Mouse (Mus musculus): ENCODE measurements around the gene Kif2c. TPM values are rescaled to one million over a fixed set of nuclear protein-coding genes. Genes with fewer than 3 reads are reported as not detected.

Kif2c gene
- polyA plus RNA-seq, 1 experiment, result 2.5 TPM

- Histone ChIP-seq H3K36me3 (ENCODE audit: control insufficient read depth, insufficient read depth, low read length) (no peaks in the 10 kb centered on the region), H3K4me1 (ENCODE audit: control insufficient read depth, insufficient read depth, insufficient read length) (peaks cover 22% of the 10 kb centered on the region; the same call in 1 of the 2 replicates), H3K27ac (ENCODE audit: insufficient read depth, low read length) (peak overlapping the region; percentile 72), H3K27me3 (ENCODE audit: control insufficient read depth, insufficient read depth, low read length) (no peaks in the 10 kb centered on the region), H3K4me3 (ENCODE audit: extremely low read depth, insufficient read depth, insufficient read length) (peak overlapping the region; percentile 75)
- 8% methylated on average over 10 of the region's 10 CpGs for WGBS
- no peak for DNase-seq (ENCODE audit: low read depth in 1 of 2, low spot score in 2 of 2)
- no peak for TF ChIP-seq POLR2A (IDR thresholded peaks at IDR 0.05; ENCODE audit: low read depth, low read length)
Measured at GRCm38 (mm10) chr4:117120052-117120444, 62.4 kb downstream of the Kif2c start.

GRCm38 (mm10) chr4:117119636-117120035 is 62.8 kb downstream of the Kif2c start:
- DNase-seq (ENCODE audit: low read depth in 1 of 2, low spot score in 2 of 2), result no peak
- TF ChIP-seq CTCF (IDR thresholded peaks at IDR 0.05; ENCODE audit: extremely low read depth, insufficient read depth, insufficient read length, insufficient replicate concordance), result no peak
- no peak for TF ChIP-seq POLR2A (IDR thresholded peaks at IDR 0.05; ENCODE audit: low read depth, low read length)
- Histone ChIP-seq H3K27me3 (ENCODE audit: control insufficient read depth, insufficient read depth, low read length) (no peaks in the 10 kb centered on the region), H3K27ac (ENCODE audit: insufficient read depth, low read length) (no peak overlapping the region), H3K36me3 (ENCODE audit: control insufficient read depth, insufficient read depth, low read length) (no peaks in the 10 kb centered on the region), H3K4me1 (ENCODE audit: control insufficient read depth, insufficient read depth, insufficient read length) (peaks cover 18% of the 10 kb centered on the region; the same call in 1 of the 2 replicates), H3K4me3 (ENCODE audit: extremely low read depth, insufficient read depth, insufficient read length) (peak overlapping the region; percentile 75; the same call in 1 of the 2 replicates)
- 86% methylated on average over 5 of the region's 5 CpGs for WGBS

GRCm38 (mm10) chr4:117117931-117118330 is 64.5 kb downstream of the Kif2c start:
- TF ChIP-seq CTCF (IDR thresholded peaks at IDR 0.05; ENCODE audit: extremely low read depth, insufficient read depth, insufficient read length, insufficient replicate concordance) (no peak), POLR2A (IDR thresholded peaks at IDR 0.05; ENCODE audit: low read depth, low read length) (no peak)
- 96% methylated on average over 7 of the region's 7 CpGs for WGBS
- H3K27ac ChIP-seq (ENCODE audit: insufficient read depth, low read length), result no peak overlapping the region
- H3K4me3 ChIP-seq (ENCODE audit: extremely low read depth, insufficient read depth, insufficient read length), result no peak overlapping the region
- H3K4me1 ChIP-seq (ENCODE audit: control insufficient read depth, insufficient read depth, insufficient read length), result peaks cover 2% of the 10 kb centered on the region; the same call in 1 of the 2 replicates
- H3K27me3 ChIP-seq (ENCODE audit: control insufficient read depth, insufficient read depth, low read length), result no peaks in the 10 kb centered on the region
- no peak for DNase-seq (ENCODE audit: low read depth in 1 of 2, low spot score in 2 of 2)
- no peaks in the 10 kb centered on the region for H3K36me3 ChIP-seq (ENCODE audit: control insufficient read depth, insufficient read depth, low read length)

GRCm38 (mm10) chr4:117115592-117115991 is 66.8 kb downstream of the Kif2c start:
- no peak for DNase-seq (ENCODE audit: low read depth in 1 of 2, low spot score in 2 of 2)
- WGBS, result 84% methylated on average over 5 of the region's 5 CpGs
- no peak for TF ChIP-seq CTCF (IDR thresholded peaks at IDR 0.05; ENCODE audit: extremely low read depth, insufficient read depth, insufficient read length, insufficient replicate concordance)
- TF ChIP-seq POLR2A (IDR thresholded peaks at IDR 0.05; ENCODE audit: low read depth, low read length), result no peak

GRCm38 (mm10) chr4:117113237-117113636 is 69.2 kb downstream of the Kif2c start:
- Histone ChIP-seq H3K27me3 (ENCODE audit: control insufficient read depth, insufficient read depth, low read length) (no peaks in the 10 kb centered on the region), H3K4me3 (ENCODE audit: extremely low read depth, insufficient read depth, insufficient read length) (no peak overlapping the region), H3K27ac (ENCODE audit: insufficient read depth, low read length) (no peak overlapping the region), H3K36me3 (ENCODE audit: control insufficient read depth, insufficient read depth, low read length) (no peaks in the 10 kb centered on the region), H3K4me1 (ENCODE audit: control insufficient read depth, insufficient read depth, insufficient read length) (no peaks in the 10 kb centered on the region)
- WGBS, result 93% methylated on average over 1 of the region's 1 CpGs
- no peak for DNase-seq (ENCODE audit: low read depth in 1 of 2, low spot score in 2 of 2)
- no peak for TF ChIP-seq POLR2A (IDR thresholded peaks at IDR 0.05; ENCODE audit: low read depth, low read length)
- TF ChIP-seq CTCF (IDR thresholded peaks at IDR 0.05; ENCODE audit: extremely low read depth, insufficient read depth, insufficient read length, insufficient replicate concordance), result no peak

More at GRCm38 (mm10) chr4:117115592-117115991, 66.8 kb downstream of the Kif2c start:
- H3K27me3 ChIP-seq (ENCODE audit: control insufficient read depth, insufficient read depth, low read length), result no peaks in the 10 kb centered on the region
- no peak overlapping the region for H3K4me3 ChIP-seq (ENCODE audit: extremely low read depth, insufficient read depth, insufficient read length)
- H3K36me3 ChIP-seq (ENCODE audit: control insufficient read depth, insufficient read depth, low read length), result no peaks in the 10 kb centered on the region
- H3K27ac ChIP-seq (ENCODE audit: insufficient read depth, low read length), result no peak overlapping the region
- no peaks in the 10 kb centered on the region; the same call in 1 of the 2 replicates for H3K4me1 ChIP-seq (ENCODE audit: control insufficient read depth, insufficient read depth, insufficient read length)

- DNase-seq (ENCODE audit: low read depth in 1 of 2, low spot score in 2 of 2), result no peak
- Histone ChIP-seq H3K27ac (ENCODE audit: insufficient read depth, low read length) (no peak overlapping the region), H3K27me3 (ENCODE audit: control insufficient read depth, insufficient read depth, low read length) (no peaks in the 10 kb centered on the region), H3K4me3 (ENCODE audit: extremely low read depth, insufficient read depth, insufficient read length) (no peak overlapping the region), H3K36me3 (ENCODE audit: control insufficient read depth, insufficient read depth, low read length) (no peaks in the 10 kb centered on the region), H3K4me1 (ENCODE audit: control insufficient read depth, insufficient read depth, insufficient read length) (no peaks in the 10 kb centered on the region)
- WGBS, result 77% methylated on average over 11 of the region's 11 CpGs
- TF ChIP-seq CTCF (IDR thresholded peaks at IDR 0.05; ENCODE audit: extremely low read depth, insufficient read depth, insufficient read length, insufficient replicate concordance) (no peak), POLR2A (IDR thresholded peaks at IDR 0.05; ENCODE audit: low read depth, low read length) (no peak)
Measured at GRCm38 (mm10) chr4:117110985-117111384, 71.5 kb downstream of the Kif2c start.

- H3K4me3 ChIP-seq (ENCODE audit: extremely low read depth, insufficient read depth, insufficient read length), result no peak overlapping the region
- WGBS, result 74% methylated on average over 13 of the region's 13 CpGs
- no peaks in the 10 kb centered on the region for H3K27me3 ChIP-seq (ENCODE audit: control insufficient read depth, insufficient read depth, low read length)
- no peak for TF ChIP-seq POLR2A (IDR thresholded peaks at IDR 0.05; ENCODE audit: low read depth, low read length)
- TF ChIP-seq CTCF (IDR thresholded peaks at IDR 0.05; ENCODE audit: extremely low read depth, insufficient read depth, insufficient read length, insufficient replicate concordance), result no peak
- no peaks in the 10 kb centered on the region for H3K36me3 ChIP-seq (ENCODE audit: control insufficient read depth, insufficient read depth, low read length)
- no peak overlapping the region for H3K27ac ChIP-seq (ENCODE audit: insufficient read depth, low read length)
- no peaks in the 10 kb centered on the region for H3K4me1 ChIP-seq (ENCODE audit: control insufficient read depth, insufficient read depth, insufficient read length)
- no peak for DNase-seq (ENCODE audit: low read depth in 1 of 2, low spot score in 2 of 2)
Measured at GRCm38 (mm10) chr4:117110249-117110648, 72.2 kb downstream of the Kif2c start.

Other genes with a start within 250 kb of the Kif2c start
- gene Urod, start 188.2 kb downstream of the Kif2c start, polyA plus RNA-seq (2012; rRNA removed), result 72.1 and 90.6 TPM in 2 replicates
- 58.8 and 66.6 TPM in 2 replicates for gene Hectd3, start 187.3 kb downstream of the Kif2c start, polyA plus RNA-seq (2012; rRNA removed)
- 3.6 TPM in 2 replicates for gene Eif2b3, start 163.2 kb downstream of the Kif2c start, polyA plus RNA-seq (2012; rRNA removed)
- gene Ptch2, start 86.6 kb downstream of the Kif2c start, polyA plus RNA-seq (2012; rRNA removed), result 0.45 and 0.51 TPM in 2 replicates
- 15.4 and 17.5 TPM in 2 replicates for gene Btbd19, start 56.9 kb downstream of the Kif2c start, polyA plus RNA-seq (2012; rRNA removed)
- 1.6 TPM in 2 replicates for gene Tctex1d4, start 55.8 kb downstream of the Kif2c start, polyA plus RNA-seq (2012; rRNA removed)
- 12.4 and 18.7 TPM in 2 replicates for gene Plk3, start 48.7 kb downstream of the Kif2c start, polyA plus RNA-seq (2012; rRNA removed)
- 578 and 703 TPM in 2 replicates for gene Rps8, start 26.4 kb downstream of the Kif2c start, polyA plus RNA-seq (2012; rRNA removed)
- gene Tmem53, start 69.3 kb upstream of the Kif2c start, polyA plus RNA-seq (2012; rRNA removed), result 2.4 and 3.2 TPM in 2 replicates
- 0.05 TPM in 1 of 2 replicates, not detected in the other for gene Armh1, start 69.5 kb upstream of the Kif2c start, polyA plus RNA-seq (2012; rRNA removed)